Mouse (Mus musculus): ENCODE data around the gene S100pbp. TPM values are rescaled to one million over a fixed set of nuclear protein-coding genes. Genes with fewer than 3 reads are reported as not detected.

Gene S100pbp
- polyA plus RNA-seq, 1 experiment from 2014 or later = 17.2 TPM

DNA sequence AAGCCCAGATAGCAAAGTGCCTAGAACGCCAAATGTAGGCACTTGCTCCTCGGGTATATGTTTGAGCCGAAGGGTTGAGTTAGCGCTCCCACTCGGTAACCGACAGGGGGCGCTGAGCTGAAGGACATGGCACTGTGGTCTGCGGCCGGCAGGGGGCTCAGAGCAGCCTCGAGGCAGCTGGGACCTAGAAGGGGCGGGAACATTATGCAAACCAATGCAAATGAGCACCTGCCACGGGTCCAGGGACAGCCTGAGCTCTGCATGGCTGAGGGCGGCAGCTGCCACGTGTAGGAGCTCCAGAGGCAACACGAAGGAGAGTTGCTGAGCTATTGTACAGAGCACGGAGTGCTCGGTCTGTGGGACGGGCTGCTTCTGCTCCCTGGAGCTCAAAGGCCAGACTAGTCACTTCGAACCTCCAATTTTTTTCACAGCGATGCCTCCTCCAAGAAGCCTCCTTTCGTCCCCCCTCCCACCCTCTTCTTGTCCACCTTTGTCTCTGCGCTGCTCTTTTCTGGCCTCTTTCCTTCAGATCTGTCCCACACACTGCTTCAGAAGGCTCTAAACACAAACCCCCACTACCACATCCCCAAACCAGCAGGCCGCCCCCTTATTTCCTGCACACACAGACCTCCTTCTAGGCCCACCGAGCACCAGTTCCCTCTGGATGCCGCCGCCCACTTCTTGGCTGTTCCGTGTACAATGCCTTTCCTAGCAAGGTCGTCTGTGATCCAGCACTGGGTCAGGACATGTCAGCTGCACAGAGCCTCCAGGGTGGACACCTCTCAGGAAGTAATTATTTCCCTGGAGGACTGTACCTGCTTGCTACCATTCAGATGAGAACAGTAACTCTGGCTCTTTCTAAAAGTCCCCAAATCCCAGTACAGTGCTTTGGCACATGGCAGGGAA lies 76.2 kb downstream of the S100pbp start:
- no peak overlapping the region for H3K4me3 ChIP-seq (replicated peaks; ENCODE audit: low read length)
- no peaks in the 10 kb centered on the region for H3K36me3 ChIP-seq (ENCODE audit: control insufficient read depth, insufficient read depth)
- ATAC-seq = peak; percentile 97
- H3K9me3 ChIP-seq (ENCODE audit: control insufficient read depth, low read length) = no peaks in the 10 kb centered on the region
- H3K4me1 ChIP-seq (replicated peaks; ENCODE audit: control insufficient read depth, insufficient read depth, low read length) = peaks cover 8% of the 10 kb centered on the region
- WGBS = 27% methylated on average over 28 of the region's 28 CpGs
- no peaks in the 10 kb centered on the region for H3K27me3 ChIP-seq (replicated peaks; ENCODE audit: control insufficient read depth, insufficient read depth, low read length)
- no peak overlapping the region for H3K9ac ChIP-seq (replicated peaks; ENCODE audit: low read depth, low read length)
- no peak overlapping the region for H3K27ac ChIP-seq (ENCODE audit: low read length)
- no peak overlapping the region for H3K4me2 ChIP-seq (ENCODE audit: low read length)

- Histone ChIP-seq H3K36me3 (ENCODE audit: control insufficient read depth, insufficient read depth) (no peaks in the 10 kb centered on the region), H3K9me3 (ENCODE audit: control insufficient read depth, low read length) (no peaks in the 10 kb centered on the region), H3K4me3 (replicated peaks; ENCODE audit: low read length) (no peak overlapping the region), H3K27ac (ENCODE audit: low read length) (no peak overlapping the region), H3K9ac (replicated peaks; ENCODE audit: low read depth, low read length) (0 out of 2 replicates have a peak overlapping the region, but pooled peaks have one; percentile 20), H3K27me3 (replicated peaks; ENCODE audit: control insufficient read depth, insufficient read depth, low read length) (no peaks in the 10 kb centered on the region; the same call in 1 of the 2 replicates), H3K4me1 (replicated peaks; ENCODE audit: control insufficient read depth, insufficient read depth, low read length) (peaks cover 8% of the 10 kb centered on the region), H3K4me2 (ENCODE audit: low read length) (no peak overlapping the region)
- WGBS = 59% methylated on average over 13 of the region's 13 CpGs
- no peak for ATAC-seq
Measured at GRCm38 (mm10) chr4:129112231-129112630, 77.3 kb downstream of the S100pbp start.

DNA sequence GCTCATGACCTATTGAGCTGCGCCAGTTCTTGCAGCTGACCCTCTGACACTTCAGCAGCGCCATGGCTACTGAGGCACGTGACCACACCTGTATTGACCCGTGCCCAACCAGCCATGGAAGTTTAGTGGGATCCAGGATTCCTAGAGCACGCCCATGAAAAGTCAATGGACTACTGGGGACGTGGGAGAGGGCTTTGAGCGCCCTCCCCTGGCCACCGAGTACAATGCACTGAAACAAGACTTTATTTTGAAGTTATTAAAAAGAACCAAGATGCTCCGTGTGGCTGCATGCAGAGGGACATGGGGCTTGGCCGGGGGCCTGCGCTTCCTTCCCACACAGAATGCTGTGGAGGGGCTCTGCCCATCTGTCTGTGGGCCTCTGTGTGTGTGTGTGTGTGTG lies 78.2 kb downstream of the S100pbp start:
- Histone ChIP-seq H3K4me2 (ENCODE audit: low read length) (no peak overlapping the region), H3K9ac (replicated peaks; ENCODE audit: low read depth, low read length) (no peak overlapping the region), H3K27ac (ENCODE audit: low read length) (no peak overlapping the region), H3K9me3 (ENCODE audit: control insufficient read depth, low read length) (no peaks in the 10 kb centered on the region), H3K4me3 (replicated peaks; ENCODE audit: low read length) (no peak overlapping the region), H3K4me1 (replicated peaks; ENCODE audit: control insufficient read depth, insufficient read depth, low read length) (peaks cover 8% of the 10 kb centered on the region), H3K36me3 (ENCODE audit: control insufficient read depth, insufficient read depth) (no peaks in the 10 kb centered on the region), H3K27me3 (replicated peaks; ENCODE audit: control insufficient read depth, insufficient read depth, low read length) (peaks cover 4% of the 10 kb centered on the region)
- 62% methylated on average over 11 of the region's 11 CpGs for WGBS
- no peak for ATAC-seq

DNA sequence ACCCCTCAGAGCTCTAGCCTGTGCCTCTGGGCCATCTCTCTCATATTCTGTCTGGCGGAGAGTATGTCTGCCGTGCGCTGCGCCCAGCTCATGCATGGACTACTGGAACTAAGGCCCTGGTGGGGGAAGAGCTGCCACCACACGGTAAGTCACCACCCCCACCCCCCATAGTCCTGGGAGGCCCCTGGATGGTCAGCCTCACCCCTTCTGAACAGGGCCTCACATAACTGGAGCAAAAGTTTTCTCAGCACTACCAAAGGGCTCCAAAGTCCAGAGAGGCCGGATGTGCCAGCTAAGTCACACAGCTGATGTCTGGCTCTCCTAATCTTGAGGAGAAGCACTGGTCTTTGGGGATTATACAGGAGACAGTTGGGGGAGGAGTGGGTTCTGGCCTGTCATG lies 78.7 kb downstream of the S100pbp start:
- Histone ChIP-seq H3K4me2 (ENCODE audit: low read length) (no peak overlapping the region), H3K9ac (replicated peaks; ENCODE audit: low read depth, low read length) (no peak overlapping the region), H3K9me3 (ENCODE audit: control insufficient read depth, low read length) (no peaks in the 10 kb centered on the region), H3K4me1 (replicated peaks; ENCODE audit: control insufficient read depth, insufficient read depth, low read length) (peaks cover 8% of the 10 kb centered on the region), H3K27ac (ENCODE audit: low read length) (no peak overlapping the region), H3K4me3 (replicated peaks; ENCODE audit: low read length) (no peak overlapping the region), H3K27me3 (replicated peaks; ENCODE audit: control insufficient read depth, insufficient read depth, low read length) (peaks cover 9% of the 10 kb centered on the region), H3K36me3 (ENCODE audit: control insufficient read depth, insufficient read depth) (no peaks in the 10 kb centered on the region)
- ATAC-seq = no peak
- WGBS = 88% methylated on average over 6 of the region's 6 CpGs

DNA sequence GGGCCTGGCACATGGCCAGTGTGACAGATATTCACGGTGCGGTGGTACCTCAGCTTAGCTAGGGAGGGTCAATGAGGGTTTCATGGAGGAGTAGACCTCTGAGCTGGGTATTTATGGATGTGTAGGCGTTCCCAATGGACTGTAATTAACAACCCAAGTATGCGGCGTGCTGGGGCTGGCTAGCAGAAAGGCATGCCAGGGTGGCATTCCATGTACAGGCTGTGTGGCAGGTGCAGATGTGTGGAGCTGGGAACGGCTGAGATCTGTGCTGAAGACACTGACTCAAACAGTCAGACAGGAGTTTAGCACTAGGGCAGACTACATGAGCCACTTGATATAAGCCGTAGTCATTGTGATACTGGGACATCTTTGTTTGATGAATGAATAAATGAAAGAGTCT lies 80.9 kb downstream of the S100pbp start:
- Histone ChIP-seq H3K4me1 (replicated peaks; ENCODE audit: control insufficient read depth, insufficient read depth, low read length) (peaks cover 9% of the 10 kb centered on the region), H3K9me3 (ENCODE audit: control insufficient read depth, low read length) (no peaks in the 10 kb centered on the region), H3K9ac (replicated peaks; ENCODE audit: low read depth, low read length) (no peak overlapping the region), H3K36me3 (ENCODE audit: control insufficient read depth, insufficient read depth) (no peaks in the 10 kb centered on the region), H3K27me3 (replicated peaks; ENCODE audit: control insufficient read depth, insufficient read depth, low read length) (peaks cover 27% of the 10 kb centered on the region), H3K27ac (ENCODE audit: low read length) (no peak overlapping the region), H3K4me2 (ENCODE audit: low read length) (no peak overlapping the region), H3K4me3 (replicated peaks; ENCODE audit: low read length) (no peak overlapping the region)
- WGBS = 71% methylated on average over 7 of the region's 7 CpGs
- no peak for ATAC-seq

DNA sequence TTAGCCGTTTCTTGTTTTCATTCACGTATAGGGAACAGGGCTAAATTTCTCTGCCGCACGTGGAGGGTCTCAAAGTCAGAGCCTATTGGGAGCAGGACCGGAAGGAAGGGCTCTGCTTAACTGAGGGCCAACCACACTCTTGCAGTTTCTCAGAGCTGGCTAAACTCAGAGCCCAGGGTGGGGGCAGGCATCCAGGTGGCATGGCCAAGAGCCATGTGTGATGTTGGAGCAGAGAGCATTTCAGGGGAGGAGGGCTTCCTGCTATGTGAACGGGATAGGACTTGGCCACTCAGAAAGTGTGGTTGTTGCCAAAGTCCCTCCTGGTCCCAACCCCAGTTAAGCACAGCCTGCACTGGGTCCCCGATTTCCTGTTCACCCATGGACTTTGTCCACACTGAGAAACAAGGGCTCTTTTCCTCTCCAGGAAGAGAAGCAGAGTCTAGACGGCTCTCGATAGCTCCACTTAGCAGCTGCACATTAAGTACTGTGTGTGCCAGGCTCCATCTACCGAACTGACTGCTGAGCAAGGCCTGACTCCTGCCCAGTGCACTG lies 82.1 kb downstream of the S100pbp start:
- no peak overlapping the region for H3K4me2 ChIP-seq (ENCODE audit: low read length)
- 66% methylated on average over 10 of the region's 10 CpGs for WGBS
- peaks cover 28% of the 10 kb centered on the region for H3K27me3 ChIP-seq (replicated peaks; ENCODE audit: control insufficient read depth, insufficient read depth, low read length)
- H3K27ac ChIP-seq (ENCODE audit: low read length) = no peak overlapping the region
- no peaks in the 10 kb centered on the region for H3K9me3 ChIP-seq (ENCODE audit: control insufficient read depth, low read length)
- ATAC-seq = no peak
- no peak overlapping the region for H3K9ac ChIP-seq (replicated peaks; ENCODE audit: low read depth, low read length)
- no peaks in the 10 kb centered on the region for H3K36me3 ChIP-seq (ENCODE audit: control insufficient read depth, insufficient read depth)
- H3K4me3 ChIP-seq (replicated peaks; ENCODE audit: low read length) = no peak overlapping the region
- peaks cover 4% of the 10 kb centered on the region for H3K4me1 ChIP-seq (replicated peaks; ENCODE audit: control insufficient read depth, insufficient read depth, low read length)

DNA sequence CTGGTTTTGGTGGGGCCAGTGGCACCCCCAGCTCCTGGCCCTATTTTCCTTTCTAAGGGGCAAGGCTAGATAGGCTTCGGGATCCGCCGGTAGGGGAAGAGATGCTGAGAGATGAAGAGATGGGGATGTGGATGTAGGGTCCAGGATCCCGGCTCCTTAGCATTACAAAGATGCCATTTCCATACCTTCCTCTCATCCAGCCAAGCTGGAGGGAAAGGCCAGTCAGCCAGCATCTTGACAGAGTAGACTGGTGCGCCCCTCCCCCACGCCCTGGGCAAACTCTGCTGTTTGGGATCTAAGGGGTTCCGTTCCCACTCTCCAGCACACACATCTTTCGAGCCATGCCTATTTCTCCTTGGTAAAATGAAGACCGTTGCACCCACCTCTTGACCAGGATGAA lies 83.5 kb downstream of the S100pbp start:
- 25% methylated on average over 9 of the region's 9 CpGs for WGBS
- Histone ChIP-seq H3K4me3 (replicated peaks; ENCODE audit: low read length) (no peak overlapping the region), H3K4me2 (ENCODE audit: low read length) (no peak overlapping the region), H3K9me3 (ENCODE audit: control insufficient read depth, low read length) (no peaks in the 10 kb centered on the region), H3K27me3 (replicated peaks; ENCODE audit: control insufficient read depth, insufficient read depth, low read length) (peaks cover 28% of the 10 kb centered on the region), H3K4me1 (replicated peaks; ENCODE audit: control insufficient read depth, insufficient read depth, low read length) (peaks cover 4% of the 10 kb centered on the region), H3K36me3 (ENCODE audit: control insufficient read depth, insufficient read depth) (no peaks in the 10 kb centered on the region), H3K9ac (replicated peaks; ENCODE audit: low read depth, low read length) (no peak overlapping the region), H3K27ac (ENCODE audit: low read length) (no peak overlapping the region)
- no peak for ATAC-seq

DNA sequence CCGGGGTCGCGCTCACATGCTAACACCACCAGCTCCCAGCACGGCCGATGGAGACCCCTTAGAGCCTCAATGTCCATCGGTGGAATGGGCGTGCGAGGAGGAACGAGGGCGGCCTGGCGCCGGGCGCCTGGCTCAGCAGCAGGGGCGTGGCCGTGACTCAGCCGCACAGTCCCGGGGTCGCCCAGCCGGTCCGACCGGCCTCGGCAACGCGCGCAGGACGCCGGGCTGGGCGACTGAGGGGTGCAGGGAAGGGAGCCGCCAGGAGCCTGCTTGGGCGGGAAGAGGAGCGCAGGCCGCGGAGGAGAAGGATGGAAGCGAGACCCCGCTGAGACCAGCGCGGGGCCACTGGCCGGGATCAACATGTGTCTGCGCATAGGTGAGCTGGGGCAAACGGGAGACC lies 84.2 kb downstream of the S100pbp start, which contains the start of gene Tmem54:
Gene Tmem54, plus strand, starts transcription at position 193 of the 400 bp plus-strand sequence.
- WGBS = 2% methylated on average over 39 of the region's 40 CpGs

GRCm38 (mm10) chr4:129102133-129102829 lies 87.2 kb downstream of the S100pbp start:
- Histone ChIP-seq H3K27me3 (replicated peaks; ENCODE audit: control insufficient read depth, insufficient read depth, low read length) (peaks cover 28% of the 10 kb centered on the region), H3K36me3 (ENCODE audit: control insufficient read depth, insufficient read depth) (no peaks in the 10 kb centered on the region), H3K4me1 (replicated peaks; ENCODE audit: control insufficient read depth, insufficient read depth, low read length) (peaks cover 4% of the 10 kb centered on the region), H3K9me3 (ENCODE audit: control insufficient read depth, low read length) (no peaks in the 10 kb centered on the region), H3K4me2 (ENCODE audit: low read length) (no peak overlapping the region), H3K9ac (replicated peaks; ENCODE audit: low read depth, low read length) (no peak overlapping the region), H3K4me3 (replicated peaks; ENCODE audit: low read length) (no peak overlapping the region), H3K27ac (ENCODE audit: low read length) (no peak overlapping the region)
- ATAC-seq = no peak
- 86% methylated on average over 14 of the region's 14 CpGs for WGBS

More for the DNA sequence above, 84.2 kb downstream of the S100pbp start, which contains the start of gene Tmem54:
- H3K27me3 ChIP-seq (replicated peaks; ENCODE audit: control insufficient read depth, insufficient read depth, low read length) = peaks cover 28% of the 10 kb centered on the region
- H3K4me2 ChIP-seq (ENCODE audit: low read length) = peak within 1 kb of the TSS; percentile 39
- H3K27ac ChIP-seq (ENCODE audit: low read length) = no peak within 1 kb of the TSS
- no peaks in the 10 kb centered on the region for H3K9me3 ChIP-seq (ENCODE audit: control insufficient read depth, low read length)
- no peak for ATAC-seq
- peaks cover 4% of the 10 kb centered on the region for H3K4me1 ChIP-seq (replicated peaks; ENCODE audit: control insufficient read depth, insufficient read depth, low read length)
- no peaks in the 10 kb centered on the region for H3K36me3 ChIP-seq (ENCODE audit: control insufficient read depth, insufficient read depth)
- H3K4me3 ChIP-seq (replicated peaks; ENCODE audit: low read length) = 0 out of 2 replicates have a peak within 1 kb of the TSS, but pooled peaks have one; percentile 16
- no peak within 1 kb of the TSS for H3K9ac ChIP-seq (replicated peaks; ENCODE audit: low read depth, low read length)

Data from forebrain, embryonic 16.5 days (tissue).